Mouse (Mus musculus): ENCODE results near the gene H2-Ke6.
"Not testable (repeated sequence)": the region's sequence is repeated elsewhere in the genome, so short reads cannot be mapped to it uniquely, and the experiment has no call there.

Gene H2-Ke6

DNA sequence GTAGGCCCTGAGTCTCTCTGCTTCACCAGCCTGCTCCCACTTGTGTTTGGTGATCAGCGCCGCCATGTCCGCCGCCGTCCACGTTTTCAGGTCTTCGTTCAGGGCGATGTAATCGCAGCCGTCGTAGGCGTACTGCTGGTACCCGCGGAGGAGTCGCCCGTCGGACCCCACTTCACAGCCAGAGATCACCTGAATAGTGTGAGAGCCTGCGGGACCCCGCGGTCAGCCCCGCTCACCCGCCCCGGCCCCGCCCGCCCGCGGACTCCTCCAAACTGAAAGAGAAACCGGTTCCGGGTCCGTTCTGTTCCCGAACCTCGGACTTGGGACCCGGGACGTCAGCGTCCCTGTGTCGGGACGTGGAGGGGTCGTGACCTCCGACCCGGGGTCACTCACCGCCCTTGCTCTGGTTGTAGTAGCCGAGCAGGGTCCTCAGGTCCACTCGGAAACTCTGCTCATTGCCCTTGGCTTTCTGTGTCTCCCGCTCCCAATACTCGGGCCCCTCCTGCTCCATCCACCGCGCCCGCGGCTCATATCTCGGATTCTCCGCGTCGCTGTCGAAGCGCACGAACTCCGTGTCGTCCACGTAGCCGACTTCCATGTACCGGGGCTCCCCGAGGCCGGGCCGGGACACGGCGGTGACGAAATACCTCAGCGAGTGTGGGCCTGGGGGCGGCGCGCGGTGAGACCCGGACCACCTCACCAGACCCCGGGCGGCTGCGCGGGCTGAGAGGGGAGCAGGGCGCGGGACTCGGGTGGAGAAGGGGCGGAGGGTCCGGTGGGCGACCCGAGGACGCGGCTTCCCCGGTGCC is 28.3 kb downstream of the H2-Ke6 start:
- no peak for DNase-seq (ENCODE audit: low read depth in 1 of 2, low spot score in 2 of 2)

DNA sequence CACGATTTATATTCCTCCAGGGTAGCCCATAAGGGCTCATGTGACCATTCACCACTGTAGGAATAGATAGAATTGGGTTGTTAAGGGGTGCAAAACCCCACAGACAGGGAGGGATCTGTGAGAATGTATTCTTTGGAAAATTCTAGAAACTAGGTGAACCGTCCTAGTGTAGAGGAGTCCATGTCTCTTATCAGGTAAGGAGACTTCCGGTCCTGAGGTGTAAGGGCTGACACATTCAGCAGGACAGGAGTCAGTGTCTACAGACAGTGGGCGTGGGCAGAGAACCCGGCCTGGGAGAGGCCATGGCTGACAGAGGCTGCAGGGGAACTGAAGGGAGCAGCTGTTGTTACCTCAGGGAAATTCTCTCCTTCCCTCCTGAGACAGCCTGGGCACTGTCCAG is 29.2 kb downstream of the H2-Ke6 start:
- not testable (repeated sequence) for DNase-seq (ENCODE audit: low read depth in 1 of 2, low spot score in 2 of 2)

DNA sequence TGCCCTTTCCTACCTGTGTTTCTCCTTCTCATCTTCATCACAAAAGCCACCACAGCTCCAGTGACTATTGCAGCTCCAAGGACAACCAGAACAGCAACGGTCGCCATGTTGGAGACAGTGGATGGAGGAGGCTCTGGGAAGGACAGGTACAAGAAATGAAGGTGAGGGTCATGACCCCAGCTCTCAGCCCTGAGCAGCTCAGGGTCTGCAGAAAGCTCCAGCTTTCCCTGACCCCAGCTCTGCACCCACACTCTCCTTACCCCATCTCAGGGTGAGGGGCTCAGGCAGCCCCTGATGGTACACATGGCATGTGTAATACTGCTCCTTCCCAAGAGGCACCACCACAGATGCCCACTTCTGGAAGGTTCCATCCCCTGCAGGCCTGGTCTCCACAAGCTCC is 30.8 kb downstream of the H2-Ke6 start:
- DNase-seq (ENCODE audit: low read depth in 1 of 2, low spot score in 2 of 2) = not testable (repeated sequence)

DNA sequence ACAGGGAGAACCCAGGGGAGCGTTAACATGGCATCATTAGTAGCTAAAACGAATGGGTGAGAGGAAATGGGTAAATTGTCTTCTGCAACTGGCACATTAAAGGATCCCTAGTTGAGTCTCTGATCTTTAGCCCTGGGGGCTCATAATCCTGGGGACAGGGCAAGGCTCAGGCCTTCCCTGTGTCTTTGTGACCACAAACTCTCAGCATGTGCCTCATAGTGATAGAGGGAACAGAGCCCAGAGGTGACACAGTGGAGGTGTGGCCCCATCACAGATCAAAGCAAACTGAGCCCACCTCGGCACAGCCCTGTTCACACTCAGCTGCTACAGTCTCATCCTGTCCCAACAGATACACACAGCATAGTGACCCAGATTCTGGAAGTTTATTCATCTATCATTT is 32.2 kb downstream of the H2-Ke6 start:
- no peak for DNase-seq (ENCODE audit: low read depth in 1 of 2, low spot score in 2 of 2)

DNA sequence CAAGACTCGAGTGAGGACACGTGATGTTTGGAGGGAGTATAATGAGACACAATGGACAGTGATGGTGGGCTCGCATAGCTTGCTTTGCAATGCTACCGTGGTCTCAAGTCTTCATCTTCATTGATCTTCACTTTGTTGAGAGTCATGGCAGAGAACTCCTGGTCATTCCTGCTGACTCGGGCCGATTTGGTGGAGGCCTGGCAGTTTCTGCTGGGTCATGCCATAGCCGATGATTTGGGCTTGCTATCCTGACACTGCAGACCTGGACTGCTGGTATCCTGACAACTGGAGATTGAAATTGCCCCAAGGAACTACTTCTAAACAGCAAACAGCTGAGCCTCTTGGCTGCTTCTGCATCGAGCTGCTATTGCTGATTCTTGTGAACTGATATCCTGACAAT is 32.9 kb downstream of the H2-Ke6 start:
- DNase-seq (ENCODE audit: low read depth in 1 of 2, low spot score in 2 of 2) = no peak

- DNase-seq (ENCODE audit: low read depth in 1 of 2, low spot score in 2 of 2) = no peak
These were observed 35.8 kb downstream of the H2-Ke6 start for GRCm38 (mm10) chr17:33991788-33992664.

- DNase-seq (ENCODE audit: low read depth in 1 of 2, low spot score in 2 of 2) = not testable (repeated sequence)
These were observed 45.7 kb downstream of the H2-Ke6 start for GRCm38 (mm10) chr17:33982136-33982535.

- DNase-seq (ENCODE audit: low read depth in 1 of 2, low spot score in 2 of 2) = peak; percentile 81 to 86
These were observed 46.5 kb downstream of the H2-Ke6 start for GRCm38 (mm10) chr17:33981192-33981909.

DNA sequence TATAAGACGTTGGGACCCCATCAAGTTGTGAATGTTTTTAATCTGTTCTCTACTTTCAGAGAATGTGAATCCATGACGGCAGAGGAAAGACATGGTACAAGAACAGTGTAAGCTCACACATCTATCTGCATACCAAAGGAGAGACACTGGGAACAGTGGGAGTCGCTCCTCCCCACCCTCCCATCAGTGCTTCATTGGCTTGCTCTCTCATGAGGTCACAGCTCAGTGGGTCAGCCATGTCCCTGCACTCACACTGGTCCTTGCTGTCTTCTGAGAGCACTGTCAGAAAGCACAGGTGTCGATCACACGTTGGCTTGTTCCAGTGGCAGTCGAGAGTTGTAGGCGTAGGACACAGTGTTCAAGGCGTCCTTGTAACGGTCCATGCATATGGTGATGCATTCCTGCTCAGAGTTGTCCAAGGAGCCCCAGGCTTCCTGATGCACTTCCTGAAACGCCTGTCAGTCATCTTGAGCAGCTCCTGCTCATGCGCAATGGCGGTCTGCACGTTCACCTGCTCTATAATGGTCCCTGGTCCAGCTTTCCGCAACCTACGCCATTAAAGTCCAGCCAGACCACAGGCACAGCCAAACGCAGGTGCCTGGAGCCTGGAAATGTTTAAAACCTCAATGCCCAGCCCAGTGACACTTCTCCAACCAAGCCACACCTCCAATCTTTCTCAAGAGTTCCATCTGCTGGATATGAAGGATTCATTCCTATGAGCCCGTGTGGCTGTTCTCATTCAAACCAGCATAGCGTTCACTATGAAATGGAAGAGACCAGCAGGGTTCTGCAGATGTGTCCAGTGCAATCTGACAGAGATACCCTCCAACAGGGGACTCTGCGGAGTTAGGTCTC is 47.5 kb downstream of the H2-Ke6 start:
- DNase-seq (ENCODE audit: low read depth in 1 of 2, low spot score in 2 of 2) = no peak

DNA sequence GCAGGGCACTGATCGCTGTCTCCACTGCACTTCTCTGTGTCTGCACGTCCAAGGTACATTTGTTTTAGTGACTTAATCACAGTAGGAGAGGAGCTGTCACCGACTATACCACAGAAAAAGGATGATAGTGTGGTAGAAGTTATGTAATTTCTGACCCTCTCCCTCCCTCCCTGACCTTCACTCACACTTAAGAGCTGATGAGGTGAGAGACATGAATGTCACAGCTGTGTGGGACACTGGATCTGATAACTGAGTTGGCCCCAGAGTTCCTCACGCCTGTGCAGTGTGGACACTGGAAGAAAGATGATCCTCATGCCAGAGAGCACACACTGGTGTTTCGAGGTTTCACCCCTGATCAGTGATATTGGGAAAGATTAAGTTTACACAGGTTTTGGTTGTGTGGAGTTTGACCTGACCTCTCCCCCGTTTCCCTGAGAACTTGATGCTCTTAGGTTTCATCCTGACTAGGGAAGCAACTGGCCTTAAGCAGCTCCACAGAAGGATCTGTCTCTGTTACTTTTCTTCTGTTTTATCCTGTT is 48.3 kb downstream of the H2-Ke6 start:
- DNase-seq (ENCODE audit: low read depth in 1 of 2, low spot score in 2 of 2) = no peak

DNA sequence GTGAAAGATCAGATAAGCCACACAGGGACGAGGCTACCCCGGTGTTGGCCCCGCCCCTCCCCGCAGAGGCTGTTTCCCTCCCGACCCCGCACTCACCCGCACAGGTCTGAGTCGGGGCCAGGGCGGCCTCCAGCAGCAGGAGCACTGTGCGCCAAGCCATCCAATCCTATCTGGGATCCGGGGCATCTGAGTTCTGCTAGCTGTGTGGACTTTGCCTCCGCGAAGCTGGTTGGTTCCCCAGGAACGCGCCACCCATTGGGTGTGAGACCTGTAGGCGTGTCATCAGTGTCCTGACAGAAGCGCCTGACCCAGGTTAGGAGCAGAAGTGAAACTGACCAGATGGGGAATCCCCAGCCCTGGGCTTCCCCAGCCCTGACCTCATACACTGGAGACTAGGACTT is 49.2 kb downstream of the H2-Ke6 start:
- peak; percentile 95 for DNase-seq (ENCODE audit: low read depth in 1 of 2, low spot score in 2 of 2)

GRCm38 (mm10) chr17:33977861-33978557 is 49.9 kb downstream of the H2-Ke6 start:
- no peak for DNase-seq (ENCODE audit: low read depth in 1 of 2, low spot score in 2 of 2)

Data from monocyte, adult 2 months (primary cell).